Mouse (Mus musculus) stomach, embryonic 16.5 days (tissue): Measurements from ENCODE around the gene Pcyt2. TPM values are rescaled to one million over a fixed set of nuclear protein-coding genes. Genes with fewer than 3 reads are reported as not detected.

Experiments
- ATAC-seq: fragments of 200-750 bp; cut with Nextera tagmentation; 2 replicates; pipeline ENCODE4 v1.8.0; 2017; ENCODE audit warnings: moderate number of reproducible peaks, moderate TSS enrichment; ENCODE audit not compliant: insufficient read depth, low FRiP score
- H3K27ac ChIP-seq: fragments of 300-500 bp; sonication (generic); 2 replicates; pipeline ENCODE4 v1.5.1; 2014; ENCODE audit warnings: low read length
- H3K27me3 ChIP-seq: fragments of 300-500 bp; sonication (generic); 2 replicates; pipeline ENCODE4 v1.6.1; 2014; ENCODE audit warnings: low read length, control low read depth, mixed read lengths; ENCODE audit not compliant: control insufficient read depth, insufficient read depth
- H3K36me3 ChIP-seq: fragments of 300-500 bp; sonication (generic); 2 replicates; pipeline ENCODE4 v1.6.1; 2014; ENCODE audit warnings: low read length; ENCODE audit not compliant: control insufficient read depth, insufficient read depth
- H3K4me1 ChIP-seq: fragments of 300-500 bp; sonication (generic); 2 replicates; pipeline ENCODE4 v1.6.1; 2014; ENCODE audit warnings: low read length, control low read depth, mixed read lengths; ENCODE audit not compliant: control insufficient read depth, insufficient read depth
- H3K4me2 ChIP-seq: fragments of 300-500 bp; sonication (generic); 2 replicates; pipeline ENCODE4 v1.6.1; 2014; ENCODE audit warnings: low read depth, low read length, mixed read lengths
- H3K4me3 ChIP-seq: fragments of 300-500 bp; sonication (generic); replicated peaks from 2 replicates; pipeline ENCODE4 v1.5.1; 2014; ENCODE audit warnings: mild to moderate bottlenecking, low read length
- H3K9ac ChIP-seq: fragments of 300-500 bp; sonication (generic); 2 replicates; pipeline ENCODE4 v1.6.1; 2014; ENCODE audit warnings: low read length
- H3K9me3 ChIP-seq: fragments of 300-500 bp; sonication (generic); replicated peaks from 2 replicates; pipeline ENCODE4 v1.6.1; 2016; ENCODE audit warnings: low read length, control low read depth; ENCODE audit not compliant: control insufficient read depth
- WGBS: fragments of 180-500 bp; shearing (Covaris S2); extraction: QIAGEN DNeasy Blood & Tissue Kit; methylation state at CpG from one replicate; pipeline ENCODE4 v1.1.7; 2014; 5-methylcytosine and 5-hydroxymethylcytosine counted together
- polyA plus RNA-seq: library from polyadenylated mRNA; unstranded; fragments of >200 nt; fragmentation: Nextera tagmentation; extraction: Ambion mirVana; gene quantifications from 2 replicates; pipeline ENCODE4 v1.2.1, GENCODE M21; 2015

The Pcyt2 gene
- polyA plus RNA-seq, 1 experiment from 2014 or later, result 185 TPM

DNA sequence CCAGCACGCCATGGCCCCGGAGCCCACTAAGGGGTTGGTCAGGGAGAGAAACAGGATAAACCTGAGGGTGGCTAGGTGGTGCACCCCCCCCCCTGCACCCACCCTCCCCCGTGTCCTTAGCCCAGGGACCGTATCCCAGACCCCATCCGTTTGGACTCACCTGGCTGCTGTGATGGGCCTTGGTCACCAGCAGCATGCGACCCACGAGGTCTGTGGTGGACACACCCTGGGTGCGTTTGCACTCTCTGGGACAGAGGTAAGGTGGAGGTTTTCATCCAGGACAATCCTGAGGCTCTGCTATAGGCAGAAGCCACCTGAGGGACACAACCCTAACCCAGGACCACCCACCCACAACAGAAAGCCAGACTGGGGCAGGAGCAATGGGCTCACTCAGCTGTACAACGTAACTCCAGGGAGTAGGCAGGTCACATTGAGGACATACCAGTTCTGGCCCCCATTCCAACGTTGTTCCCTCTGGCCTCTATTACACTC lies 4.2 kb downstream of the Pcyt2 start:
- Histone ChIP-seq H3K9me3 (no peaks in the 10 kb centered on the region), H3K27me3 (no peaks in the 10 kb centered on the region), H3K4me3 (no peak overlapping the region), H3K4me2 (no peak overlapping the region), H3K27ac (no peak overlapping the region), H3K36me3 (peaks cover 12% of the 10 kb centered on the region; the same call in 1 of the 2 replicates), H3K9ac (no peak overlapping the region), H3K4me1 (peaks cover 28% of the 10 kb centered on the region)
- no peak for ATAC-seq
- WGBS, result 82% methylated on average over 10 of the region's 10 CpGs

- Histone ChIP-seq H3K4me2 (no peak overlapping the region), H3K9me3 (no peaks in the 10 kb centered on the region), H3K36me3 (peaks cover 8% of the 10 kb centered on the region; the same call in 1 of the 2 replicates), H3K4me1 (peaks cover 33% of the 10 kb centered on the region), H3K9ac (no peak overlapping the region), H3K27ac (no peak overlapping the region), H3K4me3 (no peak overlapping the region), H3K27me3 (no peaks in the 10 kb centered on the region)
- no peak for ATAC-seq
- WGBS, result 32% methylated on average over 6 of the region's 6 CpGs
Measured at GRCm38 (mm10) chr11:120612763-120613162, 5.0 kb downstream of the Pcyt2 start.

- H3K27ac ChIP-seq, result no peak overlapping the region
- H3K4me2 ChIP-seq, result no peak overlapping the region
- WGBS, result 80% methylated on average over 9 of the region's 9 CpGs
- H3K27me3 ChIP-seq, result no peaks in the 10 kb centered on the region
- no peak for ATAC-seq
- H3K4me1 ChIP-seq, result peaks cover 27% of the 10 kb centered on the region
- H3K9me3 ChIP-seq, result no peaks in the 10 kb centered on the region
- H3K9ac ChIP-seq, result no peak overlapping the region
- H3K36me3 ChIP-seq, result peaks cover 8% of the 10 kb centered on the region; the same call in 1 of the 2 replicates
- H3K4me3 ChIP-seq, result no peak overlapping the region
Measured at GRCm38 (mm10) chr11:120610477-120611046, 7.2 kb downstream of the Pcyt2 start.

DNA sequence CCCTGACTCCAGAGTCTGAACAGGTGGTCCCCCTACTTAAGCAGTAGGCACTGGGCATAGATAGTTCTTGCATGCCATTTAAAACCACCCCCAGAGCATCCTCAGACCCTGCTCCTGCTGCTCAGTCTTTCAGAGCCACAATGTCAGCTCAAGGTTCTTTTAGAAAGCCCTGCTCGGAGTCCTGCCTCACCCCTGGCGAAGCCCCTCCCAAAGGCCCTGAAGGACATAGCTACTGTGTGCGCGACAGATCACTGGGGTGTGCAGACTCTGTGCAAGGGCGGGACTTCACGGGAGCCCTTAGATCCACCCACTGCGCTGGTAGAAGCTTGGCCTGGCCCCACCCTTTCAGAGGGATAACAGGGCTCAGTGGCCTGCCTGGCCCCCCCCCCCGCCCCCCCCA lies 8.5 kb downstream of the Pcyt2 start:
- H3K27me3 ChIP-seq, result no peaks in the 10 kb centered on the region
- peak overlapping the region; percentile 70 for H3K4me2 ChIP-seq
- H3K36me3 ChIP-seq, result peaks cover 15% of the 10 kb centered on the region; the same call in 1 of the 2 replicates
- peak overlapping the region; percentile 39; the same call in 1 of the 2 replicates for H3K4me3 ChIP-seq
- peak; percentile 68; the same call in 1 of the 2 replicates for ATAC-seq
- peaks cover 27% of the 10 kb centered on the region for H3K4me1 ChIP-seq
- WGBS, result 37% methylated on average over 8 of the region's 8 CpGs
- H3K9ac ChIP-seq, result no peak overlapping the region; the same call in 1 of the 2 replicates
- H3K27ac ChIP-seq, result peak overlapping the region; percentile 35; the same call in 1 of the 2 replicates
- no peaks in the 10 kb centered on the region for H3K9me3 ChIP-seq

- Histone ChIP-seq H3K27me3 (no peaks in the 10 kb centered on the region), H3K36me3 (peaks cover 11% of the 10 kb centered on the region; the same call in 1 of the 2 replicates), H3K4me1 (peaks cover 27% of the 10 kb centered on the region), H3K9ac (peak within 1 kb of the TSS; percentile 70), H3K27ac (peak within 1 kb of the TSS; percentile 35; the same call in 1 of the 2 replicates), H3K4me3 (peak within 1 kb of the TSS; percentile 39), H3K4me2 (peak within 1 kb of the TSS; percentile 70), H3K9me3 (no peaks in the 10 kb centered on the region)
- ATAC-seq, result peak; percentile 44
- WGBS, result 6% methylated on average over 45 of the region's 45 CpGs
Measured at GRCm38 (mm10) chr11:120608241-120609034, 9.3 kb downstream of the Pcyt2 start, which contains the start of gene Npb. Npb (plus strand) TSS chr11:120608477.

DNA sequence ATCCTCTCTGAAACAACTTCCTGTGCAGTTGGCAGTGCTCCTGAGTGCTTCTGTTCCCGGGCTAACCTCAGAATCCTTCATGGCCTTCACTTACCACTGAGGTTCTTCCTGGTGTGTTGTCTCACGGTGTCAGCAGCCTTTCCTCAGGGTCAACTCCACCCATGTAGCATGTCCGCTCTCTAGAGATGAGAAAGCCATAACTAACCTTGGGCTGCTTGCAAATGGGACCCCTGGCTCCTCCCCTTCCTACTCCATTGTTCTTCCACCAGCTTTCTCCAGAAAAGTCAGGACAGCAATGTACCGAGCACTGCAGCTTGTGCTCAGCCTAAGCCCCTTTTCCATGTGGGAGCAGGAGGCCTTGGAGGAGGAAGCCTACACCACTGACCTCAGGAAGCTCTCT lies 11.0 kb downstream of the Pcyt2 start:
- 71% methylated on average over 4 of the region's 4 CpGs for WGBS
- H3K4me2 ChIP-seq, result no peak overlapping the region
- no peaks in the 10 kb centered on the region for H3K9me3 ChIP-seq
- H3K27me3 ChIP-seq, result no peaks in the 10 kb centered on the region
- H3K36me3 ChIP-seq, result peaks cover 13% of the 10 kb centered on the region; the same call in 1 of the 2 replicates
- no peak for ATAC-seq
- peak overlapping the region; percentile 19; the same call in 1 of the 2 replicates for H3K9ac ChIP-seq
- H3K4me3 ChIP-seq, result no peak overlapping the region
- peaks cover 27% of the 10 kb centered on the region for H3K4me1 ChIP-seq
- no peak overlapping the region for H3K27ac ChIP-seq

- ATAC-seq, result no peak
- WGBS, result 84% methylated on average over 7 of the region's 7 CpGs
- peaks cover 18% of the 10 kb centered on the region; the same call in 1 of the 2 replicates for H3K36me3 ChIP-seq
Measured at GRCm38 (mm10) chr11:120605667-120606066, 12.1 kb downstream of the Pcyt2 start.

GRCm38 (mm10) chr11:120603545-120603944 lies 14.2 kb downstream of the Pcyt2 start:
- H3K4me2 ChIP-seq, result no peak overlapping the region
- H3K9ac ChIP-seq, result no peak overlapping the region
- H3K36me3 ChIP-seq, result peaks cover 19% of the 10 kb centered on the region; the same call in 1 of the 2 replicates
- 73% methylated on average over 2 of the region's 2 CpGs for WGBS
- H3K4me3 ChIP-seq, result no peak overlapping the region
- no peaks in the 10 kb centered on the region for H3K9me3 ChIP-seq
- peaks cover 22% of the 10 kb centered on the region for H3K4me1 ChIP-seq
- ATAC-seq, result no peak
- no peak overlapping the region for H3K27ac ChIP-seq
- no peaks in the 10 kb centered on the region for H3K27me3 ChIP-seq

More at GRCm38 (mm10) chr11:120605667-120606066, 12.1 kb downstream of the Pcyt2 start:
- Histone ChIP-seq H3K9me3 (no peaks in the 10 kb centered on the region), H3K4me3 (no peak overlapping the region), H3K9ac (no peak overlapping the region), H3K4me1 (peaks cover 27% of the 10 kb centered on the region), H3K27me3 (no peaks in the 10 kb centered on the region), H3K27ac (no peak overlapping the region), H3K4me2 (no peak overlapping the region)

DNA sequence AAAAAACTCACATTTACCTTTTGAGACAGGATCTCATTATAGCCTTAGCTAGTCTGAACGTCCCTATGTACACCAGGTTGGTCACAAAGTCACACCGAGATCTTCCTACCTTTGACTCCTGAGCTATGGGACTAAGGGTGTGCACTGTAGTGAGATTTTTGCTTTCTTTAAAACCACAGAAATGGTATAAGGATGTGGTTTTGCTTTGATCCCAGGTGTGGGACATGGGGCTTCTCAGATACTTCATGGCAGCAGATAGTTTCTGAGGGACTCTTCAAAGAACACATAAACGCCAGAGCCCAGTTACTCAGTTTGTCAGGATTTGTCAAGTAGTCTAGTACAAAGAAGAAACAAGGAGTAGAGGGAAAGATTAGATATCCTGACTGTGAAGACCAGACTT lies 17.0 kb downstream of the Pcyt2 start:
- no peaks in the 10 kb centered on the region for H3K9me3 ChIP-seq
- no peak overlapping the region for H3K4me2 ChIP-seq
- no peak overlapping the region for H3K27ac ChIP-seq
- no peaks in the 10 kb centered on the region for H3K27me3 ChIP-seq
- 94% methylated on average over 3 of the region's 3 CpGs for WGBS
- H3K4me3 ChIP-seq, result no peak overlapping the region
- ATAC-seq, result no peak
- peaks cover 21% of the 10 kb centered on the region; the same call in 1 of the 2 replicates for H3K36me3 ChIP-seq
- peaks cover 25% of the 10 kb centered on the region for H3K4me1 ChIP-seq
- H3K9ac ChIP-seq, result no peak overlapping the region
